ENCODE assay signal across 8 mouse cellular contexts in the genomic region with DNA sequence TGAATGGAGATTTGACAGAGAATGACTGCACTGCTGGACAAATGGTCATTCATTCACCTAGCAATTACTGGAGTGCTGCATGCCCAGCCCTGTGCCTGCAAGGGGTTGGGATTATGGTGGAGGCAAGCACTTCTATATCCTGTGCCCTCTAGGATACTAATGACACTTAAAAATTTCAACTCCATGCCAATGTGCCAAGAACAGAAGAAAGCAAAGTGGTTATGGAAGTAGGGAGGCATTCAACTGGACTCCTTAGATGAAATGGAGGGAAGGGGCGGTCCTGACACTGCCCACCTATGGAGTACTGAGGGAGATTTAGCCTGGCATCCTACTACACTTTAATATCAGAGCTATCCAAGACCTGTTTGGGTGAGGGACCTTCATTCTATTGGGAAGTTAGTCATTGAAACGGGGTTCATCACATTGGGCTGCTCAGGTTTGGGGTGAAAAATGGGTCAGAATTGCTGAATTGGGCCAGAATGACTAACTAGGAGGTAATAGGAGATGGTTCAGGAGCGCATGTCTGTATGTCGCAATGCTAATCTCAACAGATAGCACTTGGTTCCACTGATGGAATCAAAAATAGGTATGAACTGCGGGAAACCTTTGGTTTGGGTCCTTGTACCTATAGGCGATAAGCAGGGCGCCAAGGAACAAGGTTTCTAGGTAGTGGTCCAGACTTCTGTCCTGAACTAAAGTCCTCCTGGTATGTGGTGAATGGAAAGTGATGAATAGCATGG. TPM values are rescaled to one million over a fixed set of nuclear protein-coding genes. Genes with fewer than 3 reads are reported as not detected.
DNase-seq lines count a peak whose midpoint lies in the region; ATAC-seq and TF ChIP-seq lines count a peak whose summit lies in the region.

No protein-coding gene starts in this region.

- H3K9ac ChIP-seq in lung, postnatal 0 days (replicated peaks; ENCODE audit: low read depth) = peak overlapping the region; percentile 41

- TF ChIP-seq CTCF in gastrocnemius, adult 2 months (IDR thresholded peaks at IDR 0.05) = no peak
- no peak for TF ChIP-seq CTCF in E14TG2a.4 (conservative IDR thresholded peaks at IDR 0.05; ENCODE audit: low read length)
- TF ChIP-seq CTCF in lung, postnatal 0 days (IDR thresholded peaks at IDR 0.05) = no peak

- H3K27ac ChIP-seq in gastrocnemius, adult 2 months = peak overlapping the region; percentile 99
- H3K27ac ChIP-seq in lung, postnatal 0 days (ENCODE audit: low read length) = no peak overlapping the region

- 0 out of 2 replicates have a peak, but pooled peaks cover 9% of the 10 kb centered on the region for H3K36me3 ChIP-seq in E14TG2a.4 (ENCODE audit: insufficient read depth, low read length)
- H3K36me3 ChIP-seq in lung, postnatal 0 days (ENCODE audit: insufficient read depth, low read length) = no peaks in the 10 kb centered on the region

- intact Hi-C loops in gastrocnemius, adult 2 months (cut with DNase I) = loop anchor here (2.0 kb wide), 1 partner anchor 32 kb away; a partner anchor contains a TSS

- no peak for DNase-seq in gastrocnemius, adult 2 months
- DNase-seq in gastrocnemius, postnatal 25 days = no peak
- DNase-seq in lung, postnatal 0 days (ENCODE audit: low spot score) = peak; percentile 20
- no peak for DNase-seq in right cerebral cortex, postnatal 25 days
- DNase-seq in frontal cortex, postnatal 14 days (ENCODE audit: low spot score in 2 of 2) = no peak
- DNase-seq in spleen, postnatal 10 days (ENCODE audit: low spot score in 2 of 2) = no peak

- peak overlapping the region; percentile 63 for H3K4me2 ChIP-seq in lung, postnatal 0 days (replicated peaks; ENCODE audit: low read depth, low read length)

- H3K4me1 ChIP-seq in E14TG2a.4 (replicated peaks; ENCODE audit: low read depth, low read length) = peaks cover 55% of the 10 kb centered on the region
- H3K4me1 ChIP-seq in lung, postnatal 0 days (ENCODE audit: insufficient read depth, low read depth, low read length) = peaks cover 10% of the 10 kb centered on the region; the same call in 1 of the 2 replicates

- no peak for TF ChIP-seq EP300 in lung, postnatal 0 days (IDR thresholded peaks at IDR 0.05)

- H3K27me3 ChIP-seq in E14TG2a.4 (ENCODE audit: insufficient read depth, low read length) = no peaks in the 10 kb centered on the region
- no peaks in the 10 kb centered on the region for H3K27me3 ChIP-seq in lung, postnatal 0 days (replicated peaks; ENCODE audit: insufficient read depth, low read length)

- H3K4me3 ChIP-seq in gastrocnemius, adult 2 months = peak overlapping the region; percentile 96
- H3K4me3 ChIP-seq in E14TG2a.4 (replicated peaks; ENCODE audit: low read length) = peak overlapping the region; percentile 86
- peak overlapping the region; percentile 88 for H3K4me3 ChIP-seq in lung, postnatal 0 days (ENCODE audit: low read depth, low read length)

- 73% methylated on average over 7 of the region's 7 CpGs for WGBS in lung, postnatal 0 days

- H3K9me3 ChIP-seq in E14TG2a.4 (ENCODE audit: low read length) = no peaks in the 10 kb centered on the region
- H3K9me3 ChIP-seq in lung, postnatal 0 days (ENCODE audit: low read length) = no peaks in the 10 kb centered on the region

- 0 out of 2 replicates have a peak, but pooled peaks have one; percentile 1 for ATAC-seq in granulocyte monocyte progenitor cell, adult 5-6 weeks (replicated peaks; ENCODE audit: poor library complexity, severe bottlenecking)
- no peak for ATAC-seq in lung, postnatal 0 days

RNA-seq across cellular contexts. Expression of a gene that starts 1.0 kb away (rescaled TPM):
- total RNA-seq in gastrocnemius, adult 2 months (2021) = 10 to 100 TPM; 16.5 to 17.7 TPM
- total RNA-seq in gastrocnemius, postnatal 25 days (2021) = 10 to 100 TPM; 12.6 to 13.0 TPM
- total RNA-seq in granulocyte monocyte progenitor cell, adult 5-6 weeks (2014; fragmentation: Nextera tagmentation) = 25.0 and 48.0 TPM in 2 replicates
- total RNA-seq in granulocyte monocyte progenitor cell, adult 5-6 weeks (2017) = 20.3 and 31.7 TPM in 2 replicates
- polyA plus RNA-seq in lung, postnatal 0 days (2015; fragmentation: Nextera tagmentation; extraction: Ambion mirVana) = 7.0 and 7.9 TPM in 2 replicates

RNA-seq across cellular contexts. Expression of a gene that starts 32.6 kb away (rescaled TPM):
- 10 to 100 TPM; 16.5 to 19.8 TPM for total RNA-seq in gastrocnemius, adult 2 months (2021)
- 10 to 100 TPM; 16.6 to 20.0 TPM for total RNA-seq in gastrocnemius, postnatal 25 days (2021)
- total RNA-seq in granulocyte monocyte progenitor cell, adult 5-6 weeks (2014; fragmentation: Nextera tagmentation) = 110 and 114 TPM in 2 replicates
- 117 and 146 TPM in 2 replicates for total RNA-seq in granulocyte monocyte progenitor cell, adult 5-6 weeks (2017)
- polyA plus RNA-seq in lung, postnatal 0 days (2015; fragmentation: Nextera tagmentation; extraction: Ambion mirVana) = 68.5 and 71.5 TPM in 2 replicates

Comparison
In these comparisons a context has a peak if more than half of its experiments do, and no peak if none do; other contexts are left out.
1. RNA of a gene that starts 32.6 kb away (total RNA-seq): 110 to 146 TPM in granulocyte monocyte progenitor cell, adult 5-6 weeks; 16.6 to 20.0 TPM in gastrocnemius, postnatal 25 days and 16.5 to 19.8 TPM in gastrocnemius, adult 2 months; every median in the first group is over 4 times any median in the second.
2. Peak in every context shown above with its lines, with median percentiles within 50 percentile points of each other: H3K4me3 ChIP-seq.